Mouse (Mus musculus): ENCODE measurements around the gene Msmp. TPM values are rescaled to one million over a fixed set of nuclear protein-coding genes. Genes with fewer than 3 reads are reported as not detected.
A peak's percentile ranks its signal among the peaks of the same experiment; 100 is the strongest.

Msmp gene
- total and polyA plus RNA-seq, 3 experiments: not detected

DNA sequence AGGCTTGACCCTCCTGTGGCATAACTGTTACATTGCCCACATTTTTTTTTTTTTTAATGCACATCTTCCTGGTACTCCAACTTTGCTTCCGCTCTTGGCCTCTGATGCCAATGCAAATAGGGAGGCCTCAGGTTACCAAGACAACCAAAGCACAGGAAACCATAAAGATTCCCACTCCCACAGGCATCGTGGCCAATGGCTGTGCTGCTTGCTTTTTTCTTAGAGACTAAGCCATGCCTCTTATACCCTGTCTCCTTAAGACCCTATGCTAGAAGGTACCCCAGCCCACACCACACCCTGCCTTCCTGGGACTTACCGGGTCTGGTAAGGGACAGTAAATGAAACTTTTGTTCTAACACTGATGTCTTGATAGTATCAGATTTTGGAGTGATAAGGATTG, 9.2 kb upstream of the Msmp start:
- no peak for ATAC-seq (ENCODE audit: extremely low read depth, insufficient number of reproducible peaks, low FRiP score, poor library complexity, severe bottlenecking)
- no peak for TF ChIP-seq GATA1 (IDR thresholded peaks at IDR 0.05; ENCODE audit: borderline replicate concordance, low read length)
- Histone ChIP-seq H3K36me3 (replicated peaks) (no peaks in the 10 kb centered on the region), H3K4me3 (ENCODE audit: low read depth, low read length) (no peak overlapping the region), H3K4me1 (ENCODE audit: insufficient read depth, low read depth, low read length) (peaks cover 20% of the 10 kb centered on the region), H3K27me3 (ENCODE audit: insufficient read depth, low read length) (no peaks in the 10 kb centered on the region), H3K9me3 (replicated peaks) (no peaks in the 10 kb centered on the region)
- no peak for DNase-seq (ENCODE audit: low spot score)

DNA sequence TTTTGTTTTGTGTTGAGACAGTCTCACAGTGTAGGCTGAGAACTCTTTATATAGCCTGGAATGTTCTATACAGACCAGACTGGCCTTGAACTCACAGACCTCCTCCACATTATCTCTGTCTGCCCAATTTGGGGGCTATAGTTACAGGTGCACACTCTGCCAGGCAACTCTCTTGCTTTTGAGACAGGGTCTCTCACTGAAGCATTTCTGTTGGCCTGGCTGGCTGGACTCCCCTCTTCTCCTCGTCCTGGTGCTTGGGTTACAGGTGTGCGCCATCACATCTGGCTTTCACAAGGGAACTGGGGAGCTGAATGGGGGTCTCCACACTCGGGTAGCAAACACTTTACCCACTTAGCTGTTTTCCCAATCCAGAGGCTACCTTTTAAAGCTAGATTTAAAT, 7.7 kb upstream of the Msmp start:
- H3K4me1 ChIP-seq (ENCODE audit: insufficient read depth, low read depth, low read length): peaks cover 12% of the 10 kb centered on the region
- TF ChIP-seq CTCF (IDR thresholded peaks at IDR 0.05; ENCODE audit: low read depth, low read length) (no peak), GATA1 (IDR thresholded peaks at IDR 0.05; ENCODE audit: borderline replicate concordance, low read length) (no peak), TAL1 (conservative IDR thresholded peaks at IDR 0.05; ENCODE audit: low read depth, low read length) (no peak), GATA2 (IDR thresholded peaks at IDR 0.05; ENCODE audit: borderline replicate concordance, low read depth, low read length) (no peak), POLR2AphosphoS5 (IDR thresholded peaks at IDR 0.05; ENCODE audit: insufficient replicate concordance, low read depth, low read length) (no peak)
- H3K4me3 ChIP-seq (ENCODE audit: low read depth, low read length): no peak overlapping the region
- no peaks in the 10 kb centered on the region for H3K9me3 ChIP-seq (replicated peaks)
- ATAC-seq (ENCODE audit: extremely low read depth, insufficient number of reproducible peaks, low FRiP score, poor library complexity, severe bottlenecking) (no peak), DNase-seq (ENCODE audit: low spot score) (no peak)
- H3K27me3 ChIP-seq (ENCODE audit: insufficient read depth, low read length): no peaks in the 10 kb centered on the region
- H3K36me3 ChIP-seq (replicated peaks): peaks cover 5% of the 10 kb centered on the region

DNA sequence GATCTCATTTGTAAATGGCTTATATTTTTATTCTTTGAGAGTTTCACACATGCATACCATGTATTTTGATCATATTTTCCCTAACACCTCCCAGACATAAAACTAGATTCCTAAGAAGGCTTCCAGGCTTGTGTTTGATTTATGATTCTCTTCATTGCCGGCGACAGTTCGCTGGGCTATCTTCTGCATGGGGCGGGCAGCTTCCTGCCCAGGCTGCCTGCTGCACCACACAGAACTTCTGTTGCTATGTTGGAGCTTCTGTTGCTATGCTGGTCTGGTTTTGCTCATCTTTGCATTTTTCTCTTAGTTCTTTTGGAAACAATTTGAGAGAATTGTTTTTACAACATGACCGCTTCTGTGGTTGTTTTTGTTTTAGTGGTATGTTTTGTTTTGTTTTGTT, 7.2 kb upstream of the Msmp start:
- Histone ChIP-seq H3K4me3 (ENCODE audit: low read depth, low read length) (no peak overlapping the region), H3K9me3 (replicated peaks) (no peaks in the 10 kb centered on the region), H3K27me3 (ENCODE audit: insufficient read depth, low read length) (no peaks in the 10 kb centered on the region), H3K4me1 (ENCODE audit: insufficient read depth, low read depth, low read length) (peaks cover 10% of the 10 kb centered on the region), H3K36me3 (replicated peaks) (peaks cover 10% of the 10 kb centered on the region)
- TF ChIP-seq CTCF (IDR thresholded peaks at IDR 0.05; ENCODE audit: low read depth, low read length): no peak
- TF ChIP-seq TAL1 (conservative IDR thresholded peaks at IDR 0.05; ENCODE audit: low read depth, low read length): no peak
- no peak for TF ChIP-seq GATA2 (IDR thresholded peaks at IDR 0.05; ENCODE audit: borderline replicate concordance, low read depth, low read length)
- TF ChIP-seq GATA1 (IDR thresholded peaks at IDR 0.05; ENCODE audit: borderline replicate concordance, low read length): no peak
- TF ChIP-seq POLR2AphosphoS5 (IDR thresholded peaks at IDR 0.05; ENCODE audit: insufficient replicate concordance, low read depth, low read length): no peak
- DNase-seq (ENCODE audit: low spot score) (no peak), ATAC-seq (ENCODE audit: extremely low read depth, insufficient number of reproducible peaks, low FRiP score, poor library complexity, severe bottlenecking) (no peak)

DNA sequence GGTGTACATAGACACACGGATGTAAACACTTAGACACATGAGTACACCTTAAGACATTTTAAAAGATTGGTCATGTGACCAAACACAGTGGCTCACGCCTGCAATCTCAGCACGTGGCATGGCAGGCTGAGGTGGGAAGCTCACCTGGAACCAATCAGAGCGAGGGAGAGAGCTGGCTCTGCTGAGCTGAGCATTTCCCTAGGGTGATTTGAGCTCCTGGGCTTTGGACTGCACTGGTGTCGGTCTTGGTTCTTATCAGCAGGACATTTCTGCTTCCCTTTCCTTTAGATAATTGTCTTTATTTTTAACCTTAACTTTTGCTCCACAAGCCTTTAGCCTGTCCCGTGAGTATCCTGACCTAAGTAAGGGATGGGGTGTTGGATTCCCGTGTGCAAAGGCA, 3.4 kb upstream of the Msmp start:
- no peak overlapping the region for H3K4me3 ChIP-seq (ENCODE audit: low read depth, low read length)
- no peak for ATAC-seq (ENCODE audit: extremely low read depth, insufficient number of reproducible peaks, low FRiP score, poor library complexity, severe bottlenecking)

DNA sequence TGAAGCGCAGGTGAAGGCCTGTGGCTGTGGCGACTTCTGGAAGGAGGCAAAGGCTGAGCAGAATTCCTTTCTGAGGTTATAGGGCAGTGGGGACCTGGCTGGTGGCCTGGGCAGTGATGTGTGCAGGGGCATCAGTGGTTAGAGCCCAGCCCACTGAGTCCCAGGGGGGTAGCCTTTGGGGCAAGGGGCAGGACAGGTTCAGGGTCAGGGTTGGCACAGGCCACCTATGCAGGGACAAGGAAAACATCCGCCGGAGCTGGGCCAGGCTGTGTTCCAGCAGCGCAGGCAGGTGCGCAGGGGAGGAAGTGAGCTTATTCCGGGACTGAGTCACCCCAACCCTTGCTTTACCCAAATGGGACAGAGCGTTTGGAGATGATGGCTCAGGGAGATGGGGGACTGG, 2.1 kb upstream of the Msmp start:
- peaks cover 34% of the 10 kb centered on the region for H3K4me1 ChIP-seq (ENCODE audit: insufficient read depth, low read depth, low read length)
- no peak for DNase-seq (ENCODE audit: low spot score)
- H3K27me3 ChIP-seq (ENCODE audit: insufficient read depth, low read length): no peaks in the 10 kb centered on the region
- ATAC-seq (ENCODE audit: extremely low read depth, insufficient number of reproducible peaks, low FRiP score, poor library complexity, severe bottlenecking): no peak
- no peak overlapping the region for H3K4me3 ChIP-seq (ENCODE audit: low read depth, low read length)
- no peak for TF ChIP-seq CTCF (IDR thresholded peaks at IDR 0.05; ENCODE audit: low read depth, low read length)
- TF ChIP-seq GATA1 (IDR thresholded peaks at IDR 0.05; ENCODE audit: borderline replicate concordance, low read length): no peak
- TF ChIP-seq POLR2AphosphoS5 (IDR thresholded peaks at IDR 0.05; ENCODE audit: insufficient replicate concordance, low read depth, low read length): no peak
- no peak for TF ChIP-seq GATA2 (IDR thresholded peaks at IDR 0.05; ENCODE audit: borderline replicate concordance, low read depth, low read length)
- no peak for TF ChIP-seq TAL1 (conservative IDR thresholded peaks at IDR 0.05; ENCODE audit: low read depth, low read length)
- no peaks in the 10 kb centered on the region for H3K9me3 ChIP-seq (replicated peaks)
- H3K36me3 ChIP-seq (replicated peaks): peaks cover 60% of the 10 kb centered on the region

More for the DNA sequence above, 3.4 kb upstream of the Msmp start:
- DNase-seq (ENCODE audit: low spot score): no peak
- no peak for TF ChIP-seq GATA1 (IDR thresholded peaks at IDR 0.05; ENCODE audit: borderline replicate concordance, low read length)
- 0 out of 2 replicates have a peak, but pooled peaks have one; percentile 23 for TF ChIP-seq POLR2AphosphoS5 (IDR thresholded peaks at IDR 0.05; ENCODE audit: insufficient replicate concordance, low read depth, low read length)
- Histone ChIP-seq H3K4me1 (ENCODE audit: insufficient read depth, low read depth, low read length) (peaks cover 22% of the 10 kb centered on the region), H3K9me3 (replicated peaks) (no peaks in the 10 kb centered on the region), H3K36me3 (replicated peaks) (peaks cover 47% of the 10 kb centered on the region), H3K27me3 (ENCODE audit: insufficient read depth, low read length) (no peaks in the 10 kb centered on the region)

DNA sequence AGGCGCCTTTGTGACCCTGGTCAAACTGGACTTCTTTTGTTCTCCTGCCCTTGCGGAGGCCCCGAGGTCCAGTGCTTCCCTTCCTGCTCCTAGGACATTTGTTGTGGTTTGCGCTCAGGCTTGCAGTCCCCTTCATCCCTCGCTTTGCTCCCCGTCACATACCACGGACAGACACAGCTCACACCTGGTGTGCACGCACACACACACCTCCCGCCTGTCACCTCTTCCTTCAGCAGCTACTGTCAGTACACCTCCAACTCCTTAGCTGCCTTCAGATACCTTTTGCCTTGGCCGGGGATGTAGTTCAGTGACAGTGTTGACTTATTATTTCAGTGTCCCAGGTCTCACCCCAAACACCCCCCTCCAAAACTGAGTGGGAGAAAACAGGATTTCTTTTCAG, 1.4 kb upstream of the Msmp start:
- H3K4me3 ChIP-seq (ENCODE audit: low read depth, low read length): no peak overlapping the region
- TF ChIP-seq CTCF (IDR thresholded peaks at IDR 0.05; ENCODE audit: low read depth, low read length) (no peak), GATA1 (IDR thresholded peaks at IDR 0.05; ENCODE audit: borderline replicate concordance, low read length) (no peak)
- peaks cover 39% of the 10 kb centered on the region for H3K4me1 ChIP-seq (ENCODE audit: insufficient read depth, low read depth, low read length)
- no peaks in the 10 kb centered on the region for H3K27me3 ChIP-seq (ENCODE audit: insufficient read depth, low read length)
- no peak for ATAC-seq (ENCODE audit: extremely low read depth, insufficient number of reproducible peaks, low FRiP score, poor library complexity, severe bottlenecking)
- no peak for DNase-seq (ENCODE audit: low spot score)
- H3K9me3 ChIP-seq (replicated peaks): no peaks in the 10 kb centered on the region
- peaks cover 67% of the 10 kb centered on the region for H3K36me3 ChIP-seq (replicated peaks)

DNA sequence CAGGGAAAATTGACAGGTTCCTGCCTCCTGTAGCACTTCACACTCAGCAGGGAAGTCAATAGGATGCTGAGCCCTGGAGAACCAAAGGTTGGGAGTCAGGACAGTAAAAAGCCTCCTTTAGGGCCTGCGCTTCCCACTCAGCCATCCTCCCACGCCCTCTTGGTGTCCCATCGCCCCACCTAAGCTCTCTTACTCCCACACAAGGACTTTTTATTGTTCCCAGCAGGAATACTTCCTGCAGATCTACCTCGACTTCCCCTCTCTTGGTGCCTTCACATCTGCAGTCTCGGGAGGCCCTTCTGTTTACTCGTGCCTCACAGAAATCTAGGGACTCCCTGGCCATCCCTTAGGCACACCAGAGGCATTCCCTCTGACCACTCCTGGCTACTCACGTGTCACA, 873 bp downstream of the Msmp start:
- ATAC-seq (ENCODE audit: extremely low read depth, insufficient number of reproducible peaks, low FRiP score, poor library complexity, severe bottlenecking): no peak
- TF ChIP-seq CTCF (IDR thresholded peaks at IDR 0.05; ENCODE audit: low read depth, low read length) (no peak), TAL1 (conservative IDR thresholded peaks at IDR 0.05; ENCODE audit: low read depth, low read length) (no peak), POLR2AphosphoS5 (IDR thresholded peaks at IDR 0.05; ENCODE audit: insufficient replicate concordance, low read depth, low read length) (no peak), GATA1 (IDR thresholded peaks at IDR 0.05; ENCODE audit: borderline replicate concordance, low read length) (no peak), GATA2 (IDR thresholded peaks at IDR 0.05; ENCODE audit: borderline replicate concordance, low read depth, low read length) (no peak)
- Histone ChIP-seq H3K4me3 (ENCODE audit: low read depth, low read length) (no peak overlapping the region), H3K27me3 (ENCODE audit: insufficient read depth, low read length) (no peaks in the 10 kb centered on the region), H3K36me3 (replicated peaks) (peaks cover 78% of the 10 kb centered on the region), H3K9me3 (replicated peaks) (no peaks in the 10 kb centered on the region), H3K4me1 (ENCODE audit: insufficient read depth, low read depth, low read length) (peaks cover 55% of the 10 kb centered on the region)
- no peak for DNase-seq (ENCODE audit: low spot score)

Measured in G1E (cell line).